Mouse (Mus musculus) spleen, postnatal 4 days (tissue): Measurements from ENCODE around the gene F2r.

ENCODE experiments used
- DNase-seq, 2 experiments: peaks; one replicate each; pipeline ENCODE4 v3.0.0; 2022; ENCODE audit warnings: low spot score in 2 of 2

F2r gene

DNA sequence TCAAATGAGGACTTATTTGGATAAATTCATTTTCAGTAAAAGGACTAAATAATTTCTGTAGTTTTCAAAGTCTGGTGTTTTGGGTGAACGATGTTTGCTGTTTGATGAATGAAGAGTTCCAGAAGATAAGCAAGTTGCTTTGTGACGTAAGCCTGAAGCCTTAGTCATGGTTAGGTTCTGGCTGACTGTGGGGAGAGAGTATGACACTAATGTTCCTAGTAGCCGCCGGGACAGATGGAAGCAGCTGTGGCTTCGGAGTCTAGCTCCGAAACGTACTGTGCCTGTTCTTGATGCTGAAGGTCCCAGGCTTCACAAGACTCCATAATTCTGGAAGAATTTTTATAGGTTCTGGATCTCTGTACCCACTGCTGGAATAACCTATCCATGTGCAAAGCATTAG, 22.9 kb downstream of the F2r start:
- DNase-seq = no peak

DNA sequence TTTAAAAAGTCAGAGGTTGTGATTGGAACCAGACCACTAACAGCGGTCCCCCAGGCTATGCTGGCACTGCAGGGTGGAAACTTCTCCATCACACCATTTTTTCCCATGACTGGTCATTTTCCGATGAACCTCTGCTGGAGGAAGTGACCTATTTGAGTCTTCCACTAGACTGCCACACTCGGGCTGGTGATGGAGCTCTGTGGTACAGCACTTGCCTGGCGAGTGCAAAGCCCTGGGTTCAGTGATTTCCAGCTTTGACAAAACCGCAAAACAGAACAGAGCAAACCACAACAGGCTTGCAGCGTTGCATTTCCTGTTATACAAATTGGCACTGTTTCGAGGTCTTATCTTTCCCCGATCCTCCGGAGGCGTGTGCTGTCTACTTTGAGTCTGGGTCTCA, 25.4 kb downstream of the F2r start:
- DNase-seq = peak in 1 of 2 experiments; percentile 61

DNA sequence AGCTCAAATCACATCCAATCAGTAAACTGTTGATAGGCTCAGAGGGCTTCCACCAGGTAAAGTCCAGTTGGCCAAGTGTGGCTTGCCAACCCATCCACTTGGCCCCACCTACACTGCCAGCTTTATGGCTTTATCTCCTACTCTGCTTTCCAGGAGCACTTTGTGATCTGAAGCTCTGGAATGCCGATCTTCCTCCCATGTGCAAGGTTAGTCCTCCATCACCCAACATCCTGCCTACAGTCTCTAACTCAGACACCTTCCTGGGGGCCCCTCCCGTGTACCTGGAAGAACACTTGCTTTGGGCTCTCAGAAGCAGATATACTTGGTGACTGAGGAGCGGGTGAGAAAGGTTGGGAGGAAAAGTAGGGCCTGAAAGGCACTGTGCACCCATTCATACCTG, 26.7 kb downstream of the F2r start:
- peak in 1 of 2 experiments; percentile 48 for DNase-seq

DNA sequence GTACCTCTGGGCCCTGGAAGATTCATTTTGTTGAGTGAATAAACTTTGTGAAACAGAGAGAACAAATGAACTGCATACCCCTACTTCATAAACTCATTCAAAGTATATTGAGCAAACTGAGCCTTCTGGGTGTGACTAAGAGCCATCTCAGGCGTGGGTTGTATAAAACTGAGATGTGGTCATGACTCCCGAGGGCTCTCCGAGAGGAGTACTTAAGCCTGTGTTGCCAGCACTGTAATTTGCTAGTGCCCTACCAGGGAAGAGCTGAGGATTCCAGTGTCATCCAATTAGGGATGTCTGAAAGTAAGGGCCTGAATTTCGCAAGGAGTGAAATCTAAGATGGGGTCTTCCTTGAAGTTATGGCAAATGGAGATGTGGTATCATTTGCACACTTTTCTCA, 30.7 kb downstream of the F2r start:
- DNase-seq = no peak

DNA sequence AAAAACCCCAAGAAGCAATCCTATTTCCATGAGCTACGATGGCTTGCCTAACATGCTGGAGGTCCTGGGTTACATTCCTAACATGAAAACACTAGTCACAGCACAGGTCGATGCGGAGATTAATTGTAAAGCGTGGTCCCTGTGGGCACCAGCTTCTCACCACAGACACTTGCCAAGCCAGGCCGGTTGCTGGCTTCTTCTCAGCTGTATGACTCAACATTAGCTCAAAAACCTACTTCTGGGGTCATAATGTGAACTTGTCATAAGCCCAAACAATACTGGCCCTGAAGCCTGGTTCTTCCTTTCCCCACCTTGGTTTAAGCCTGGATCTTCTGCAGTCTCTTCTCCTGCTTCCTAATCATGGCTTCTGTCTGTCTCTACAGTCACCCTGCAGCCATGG, 33.4 kb downstream of the F2r start:
- DNase-seq = peak in 1 of 2 experiments; percentile 42

DNA sequence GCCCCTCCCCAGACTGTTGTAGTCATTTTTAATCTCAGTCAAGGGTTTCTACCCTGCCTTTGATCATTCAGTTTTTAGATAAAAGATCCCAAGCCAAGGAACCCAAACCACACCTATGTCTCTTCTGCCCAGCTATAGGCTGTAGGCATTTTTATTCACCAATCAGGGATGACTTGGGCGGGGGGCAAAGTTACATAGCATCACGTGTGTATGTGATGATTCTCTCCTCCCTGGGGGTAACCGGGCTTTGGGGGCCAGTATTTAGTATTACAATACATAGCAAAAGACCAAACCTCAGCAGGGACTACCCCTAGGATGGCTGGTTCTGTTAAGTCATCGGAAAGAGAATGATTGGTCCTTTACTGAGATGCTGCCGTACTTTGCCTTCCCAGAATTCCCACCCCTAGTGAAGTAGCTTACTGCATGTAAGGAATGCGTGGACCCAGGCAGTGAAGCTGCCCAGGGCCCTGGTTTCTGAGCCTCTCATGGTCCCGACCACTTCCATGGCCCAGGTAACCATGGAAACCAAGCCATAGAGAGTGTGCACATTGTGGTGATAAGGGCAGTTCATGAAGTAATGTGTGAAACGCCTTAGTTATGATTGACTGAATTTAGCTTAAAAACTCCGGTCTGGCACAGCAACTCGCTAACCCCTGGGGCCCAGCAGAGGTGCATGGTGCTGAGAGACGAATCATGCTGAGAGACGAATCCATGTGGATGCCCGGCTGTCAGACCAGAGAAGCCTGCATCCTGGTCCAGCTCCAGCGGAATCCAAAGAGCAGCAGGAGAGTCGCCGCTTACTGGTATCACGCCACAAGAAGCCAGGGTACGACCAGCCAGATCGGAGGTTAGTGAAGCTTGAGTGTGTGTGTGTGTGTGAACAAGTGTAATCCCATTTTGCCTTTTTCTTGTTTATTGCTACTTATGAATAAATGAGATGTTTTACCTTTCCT, 34.8 kb downstream of the F2r start:
- no peak for DNase-seq

DNA sequence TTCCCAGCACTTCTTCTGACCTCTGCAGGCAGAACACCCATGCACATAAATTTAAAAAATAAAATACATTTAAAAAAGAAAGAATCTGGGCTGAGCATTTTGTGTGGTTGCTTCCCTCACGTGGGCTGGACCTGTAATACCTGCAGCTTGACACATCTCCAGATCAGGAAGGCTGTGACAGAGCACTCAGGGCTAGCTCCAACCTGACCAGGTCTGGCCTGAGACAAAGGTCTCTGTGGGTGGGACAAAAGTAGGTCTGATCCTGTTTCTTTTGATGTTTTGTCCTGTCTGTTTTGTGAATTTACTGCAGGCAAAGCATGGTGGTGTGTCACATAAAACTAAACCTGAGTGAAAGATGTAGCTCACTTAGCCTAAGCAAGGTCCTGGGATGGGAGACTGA, 36.4 kb downstream of the F2r start:
- no peak for DNase-seq

DNA sequence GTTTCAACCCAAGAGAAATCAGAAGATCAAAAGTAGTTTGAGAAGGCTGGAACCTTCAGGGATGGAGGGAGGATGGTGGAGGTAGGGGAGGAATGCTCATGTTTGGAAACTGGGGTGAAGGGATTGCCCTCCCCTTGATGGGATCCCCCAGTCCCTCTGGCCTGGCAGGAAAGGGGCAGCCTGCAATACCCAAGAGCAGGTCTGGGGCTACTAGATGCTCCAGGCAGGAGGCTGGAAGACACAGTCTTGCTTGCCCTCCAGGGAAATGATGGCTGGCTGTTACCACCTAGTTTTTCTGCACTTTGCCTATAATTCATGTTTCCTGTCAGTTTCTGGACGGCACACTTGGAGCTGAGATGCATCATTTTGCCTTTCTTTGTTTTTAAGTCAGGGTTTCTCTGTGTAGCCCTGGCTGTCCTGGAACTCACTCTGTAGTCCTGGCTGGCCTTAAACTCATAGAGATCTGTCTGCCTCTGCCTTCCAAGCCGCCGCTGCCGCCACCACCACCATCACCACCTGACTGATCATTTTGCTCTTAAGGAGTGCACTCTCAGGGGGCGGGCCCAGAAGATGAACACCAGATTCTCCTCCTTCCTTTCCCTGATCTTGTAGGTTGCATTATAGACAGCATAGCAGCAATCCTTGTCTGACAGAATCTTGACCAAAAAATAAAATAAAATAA, 40.1 kb downstream of the F2r start:
- DNase-seq = no peak

DNA sequence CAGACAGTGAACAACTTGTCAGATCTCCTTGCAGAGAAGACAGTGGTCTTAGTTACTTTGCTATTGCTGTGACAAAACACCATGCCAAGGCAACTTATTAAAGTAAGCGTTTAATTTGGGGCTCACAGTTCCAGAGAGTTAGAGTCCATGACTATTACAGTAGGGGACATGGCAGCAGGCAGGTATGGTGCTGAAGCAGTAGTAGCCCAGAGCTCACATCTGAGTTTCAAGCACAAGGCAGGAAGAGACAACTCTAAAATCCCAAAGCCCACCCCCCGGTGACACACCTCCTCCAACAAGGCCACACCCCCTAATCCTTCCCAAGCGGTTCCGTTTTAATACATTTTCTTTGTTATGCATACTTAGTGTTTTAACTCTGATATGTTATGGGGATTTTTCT, 47.4 kb downstream of the F2r start:
- peak in 1 of 2 experiments; percentile 43 for DNase-seq

DNA sequence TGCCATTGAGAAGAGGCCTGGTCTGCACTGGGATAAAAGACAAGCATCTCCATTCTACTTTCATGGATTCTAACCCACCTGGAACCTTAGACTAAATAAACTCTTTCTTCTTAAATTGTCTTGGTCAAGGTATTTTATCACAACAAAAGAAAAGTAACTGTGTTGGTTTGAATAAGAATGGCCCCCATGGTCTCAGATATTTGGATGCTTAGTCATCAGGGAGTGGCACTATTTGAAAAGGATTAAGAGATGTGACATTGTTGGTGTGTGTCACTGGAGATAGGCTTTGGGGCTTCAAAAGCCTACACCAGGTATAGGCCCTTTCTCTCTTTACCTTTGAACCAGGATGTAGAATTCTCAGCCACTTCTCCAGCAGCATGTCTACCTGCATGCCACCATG, 49.0 kb downstream of the F2r start:
- no peak for DNase-seq

DNA sequence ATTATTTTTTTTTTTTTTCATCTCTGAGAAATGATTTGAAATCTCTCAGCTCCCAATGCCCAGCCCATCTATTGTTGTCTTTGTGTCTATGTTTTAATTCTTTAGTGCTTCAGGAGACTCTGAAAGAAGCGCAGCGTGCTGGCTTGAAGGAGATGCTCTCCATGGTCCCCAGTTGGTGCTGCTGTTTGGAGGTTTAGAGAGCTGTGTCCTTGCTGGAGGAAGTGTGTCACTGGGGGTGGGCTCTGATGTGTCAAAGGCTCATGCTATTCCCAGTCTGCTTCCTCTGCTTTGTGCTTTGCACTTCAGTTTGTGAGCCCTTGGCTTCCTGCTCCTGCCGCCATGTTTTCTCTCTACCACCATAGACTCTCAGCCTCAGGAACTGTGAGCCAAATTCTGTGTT, 50.0 kb downstream of the F2r start:
- no peak for DNase-seq

DNA sequence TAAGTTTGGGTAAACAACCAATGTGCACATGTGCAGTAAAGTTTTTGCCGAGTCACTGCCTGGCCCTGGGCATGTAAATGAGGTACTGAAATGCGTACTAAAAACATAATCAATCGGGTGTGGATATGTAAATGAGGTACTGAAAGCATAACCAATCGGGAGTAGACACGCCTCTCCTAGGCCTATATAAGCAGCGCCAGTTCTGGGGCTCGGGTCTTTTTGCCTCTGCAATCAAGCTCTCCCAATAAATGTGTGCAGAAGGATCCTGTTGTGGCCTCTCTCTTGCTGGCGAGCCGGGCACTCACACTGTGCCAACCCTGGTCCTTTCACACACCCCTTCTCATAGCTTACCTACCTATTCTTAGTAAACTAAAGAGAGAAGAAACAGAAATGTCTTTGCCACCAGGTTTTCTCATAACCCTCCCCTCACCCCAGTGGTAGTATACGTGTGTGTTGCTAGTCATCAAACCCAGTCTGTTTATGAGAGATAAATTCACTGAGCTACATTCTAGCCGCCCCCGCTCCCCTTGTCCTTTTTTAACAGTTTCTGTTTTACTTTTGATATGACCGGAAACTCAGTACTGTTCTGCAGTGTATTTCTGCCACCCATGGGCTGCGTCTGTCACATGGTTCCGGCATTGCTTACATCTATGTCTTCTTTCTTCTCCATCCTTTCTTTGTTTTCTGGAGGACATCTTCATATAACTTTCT, 51.3 kb downstream of the F2r start:
- no peak for DNase-seq

DNA sequence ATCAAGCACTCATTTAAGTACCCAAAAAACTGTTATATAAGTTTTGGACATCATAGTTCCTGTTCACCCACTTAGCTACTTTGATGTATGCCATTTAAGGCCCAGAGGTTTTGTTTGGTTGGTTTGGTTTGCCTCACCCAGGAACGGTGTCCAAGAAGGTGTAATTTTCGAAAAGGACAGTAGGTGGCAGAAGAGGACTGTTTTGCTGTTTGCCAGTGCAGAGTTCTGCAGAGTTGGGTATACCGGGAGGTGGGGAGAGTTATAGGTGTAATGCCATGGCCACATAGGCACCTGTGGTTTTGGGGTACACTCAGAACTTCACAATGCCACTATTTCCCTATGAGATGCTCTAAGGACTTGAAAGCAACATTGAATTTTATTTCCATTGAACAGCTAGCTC, 54.6 kb downstream of the F2r start:
- peak; percentile 74 to 83 for DNase-seq

DNA sequence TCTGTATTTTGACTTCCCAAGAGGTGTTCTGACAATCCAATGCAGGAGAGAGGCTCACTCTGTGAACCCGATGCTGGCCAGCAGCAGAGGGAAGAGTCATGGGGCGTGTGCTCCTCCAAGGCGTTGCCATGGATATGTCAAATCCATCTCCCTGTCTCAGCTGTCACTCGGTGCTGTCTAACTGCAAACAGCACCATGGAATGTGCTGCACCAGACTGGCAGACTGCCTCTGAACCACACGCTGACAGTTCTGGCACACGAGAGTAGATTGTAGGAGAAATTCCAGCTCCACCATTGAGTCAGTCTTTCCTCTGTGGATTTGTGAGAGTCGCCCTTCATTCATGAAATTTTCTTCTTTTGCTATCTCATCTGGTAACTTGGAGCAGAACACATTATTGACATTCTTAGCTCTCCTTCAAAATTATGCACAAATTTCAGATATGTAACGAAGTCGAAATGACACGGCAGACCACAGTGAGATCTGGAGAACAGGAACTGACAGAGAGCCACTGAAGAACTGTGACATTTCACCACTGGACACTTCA, 55.1 kb downstream of the F2r start:
- DNase-seq = no peak

DNA sequence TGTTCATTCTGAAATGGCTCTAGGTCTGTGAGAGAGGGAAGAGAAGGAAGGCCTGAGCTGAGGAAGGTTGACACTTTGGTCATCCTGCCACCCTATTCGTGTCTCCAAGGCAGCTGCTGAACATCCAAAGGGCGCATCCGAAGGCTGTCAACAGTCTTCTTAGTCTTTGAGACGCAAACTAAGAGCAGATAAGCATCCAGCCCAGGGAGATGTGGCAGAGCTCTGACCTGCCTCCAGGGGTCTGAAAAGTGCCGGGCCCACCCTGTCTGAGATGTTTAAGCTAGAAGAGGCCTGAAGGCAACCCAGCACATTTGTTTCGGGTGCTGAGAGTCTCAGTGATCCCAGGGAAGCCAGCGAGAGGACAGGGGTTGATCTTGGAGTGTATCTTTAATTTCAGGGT, 61.0 kb downstream of the F2r start:
- DNase-seq = peak in 1 of 2 experiments; percentile 40

DNA sequence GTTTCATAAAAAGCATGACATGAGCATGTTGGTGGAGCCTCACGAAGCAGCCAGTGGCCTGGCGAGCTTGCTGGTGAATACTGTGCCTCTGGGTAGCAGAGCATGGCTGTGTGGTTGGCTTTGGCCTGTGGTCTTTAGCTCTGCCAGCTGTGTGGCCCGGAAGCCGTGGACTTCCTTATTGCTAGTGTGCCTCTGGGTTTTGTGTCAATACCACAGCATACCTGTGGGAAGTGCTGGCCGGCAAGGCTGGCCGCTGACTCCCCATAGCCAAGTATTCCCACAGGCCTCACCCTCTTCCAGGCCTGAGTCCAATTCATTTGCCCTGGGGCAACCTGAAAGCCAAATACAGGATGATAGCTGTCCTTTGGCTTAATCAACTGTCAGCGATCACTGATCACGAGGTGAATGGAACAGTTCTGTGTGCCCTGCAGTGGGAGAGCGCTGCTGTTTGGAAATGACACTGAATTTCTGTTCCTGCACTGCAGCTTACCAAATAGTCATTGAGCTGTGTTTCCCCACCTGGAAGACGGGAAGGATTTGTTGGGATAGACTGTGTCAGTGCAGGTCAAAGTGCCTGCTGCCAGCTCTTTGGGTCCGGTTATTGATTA, 64.3 kb downstream of the F2r start:
- DNase-seq = no peak
